Mouse (Mus musculus) thymus, adult 2 months (tissue): Measurements from ENCODE around the gene Ncoa1.

Experiments used
- CTCF ChIP-seq: fragments of 200-500 bp; IDR thresholded peaks from 2 replicates; pipeline ENCODE4 v1.5.1; 2012; ENCODE audit warnings: mild to moderate bottlenecking, control low read depth, low read length, moderate library complexity, borderline replicate concordance; ENCODE audit not compliant: control insufficient read depth, poor library complexity, insufficient read depth; ENCODE audit errors: extremely low read depth
- POLR2A ChIP-seq: fragments of 200-500 bp; IDR thresholded peaks from 2 replicates; pipeline ENCODE4 v1.6.1; 2012; ENCODE audit warnings: mild to moderate bottlenecking, low read length, control low read depth, moderate library complexity; ENCODE audit not compliant: control insufficient read depth, poor library complexity, insufficient read depth; ENCODE audit errors: extremely low read depth

GRCm38 (mm10) chr12:4306712-4307313, 170.2 kb downstream of the Ncoa1 start:
- TF ChIP-seq CTCF (no peak), POLR2A (no peak)
